Mouse (Mus musculus) lung, adult 2 months (tissue): ENCODE measurements around the gene Dph2.

ENCODE experiments used
- CTCF ChIP-seq: fragments of 200-500 bp; IDR thresholded peaks from 2 replicates; pipeline ENCODE4 v1.5.1; 2011; ENCODE audit warnings: mild to moderate bottlenecking, low read length, control low read depth; ENCODE audit not compliant: insufficient read depth
- POLR2A ChIP-seq: fragments of 200-500 bp; IDR thresholded peaks from 2 replicates; pipeline ENCODE4 v1.6.1; 2011; ENCODE audit warnings: low read depth, mild to moderate bottlenecking, control low read depth, low read length, borderline replicate concordance; ENCODE audit errors: extremely low read depth

DNA sequence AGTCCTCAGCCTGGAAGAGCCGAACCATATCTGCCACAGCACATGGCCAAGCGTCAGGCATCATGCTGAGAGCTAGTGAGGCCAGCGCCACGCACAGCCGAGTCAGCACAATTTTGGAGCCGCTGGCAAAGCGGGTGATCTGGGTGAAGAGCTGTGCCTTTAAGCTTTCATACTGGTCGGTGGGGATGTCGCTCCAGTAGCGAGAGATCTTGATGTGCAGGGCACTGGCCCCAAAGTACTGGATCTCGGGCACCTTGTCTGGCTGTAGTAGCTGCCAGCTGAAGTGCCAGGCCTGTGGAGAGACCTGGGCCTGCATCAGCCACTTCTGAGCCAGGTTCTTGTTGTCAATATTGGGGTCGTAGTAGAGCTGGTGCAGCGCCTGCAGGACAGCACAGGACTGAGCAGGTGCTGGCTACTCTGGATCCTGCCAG, 20.3 kb upstream of the Dph2 start:
- TF ChIP-seq CTCF (no peak), POLR2A (no peak)
